Mouse (Mus musculus) lung, adult 2 months (tissue): Measurements from ENCODE around the gene Fgfrl1.

Experiments used
- CTCF ChIP-seq: fragments of 200-500 bp; IDR thresholded peaks from 2 replicates; pipeline ENCODE4 v1.5.1; 2011; ENCODE audit warnings: mild to moderate bottlenecking, low read length, control low read depth; ENCODE audit not compliant: insufficient read depth
- POLR2A ChIP-seq: fragments of 200-500 bp; IDR thresholded peaks from 2 replicates; pipeline ENCODE4 v1.6.1; 2011; ENCODE audit warnings: low read depth, mild to moderate bottlenecking, control low read depth, low read length, borderline replicate concordance; ENCODE audit errors: extremely low read depth

GRCm38 (mm10) chr5:108670785-108671184, 21.4 kb upstream of the Fgfrl1 start:
- TF ChIP-seq CTCF, result peak; percentile 66
- no peak for TF ChIP-seq POLR2A
